Mouse (Mus musculus): ENCODE measurements around the gene Gm10230. TPM values are rescaled to one million over a fixed set of nuclear protein-coding genes. Genes with fewer than 3 reads are reported as not detected.
"Not testable (repeated sequence)": the region's sequence is repeated elsewhere in the genome, so short reads cannot be mapped to it uniquely, and the experiment has no call there.

Gm10230 gene
- polyA plus RNA-seq (2012; rRNA removed), result not detected in 2 replicates

GRCm38 (mm10) chrX:27494782-27495181 lies at the start of gene Gm10230:
Gm10230 (minus strand) TSS chrX:27494882.
- H3K4me1 ChIP-seq (ENCODE audit: control insufficient read depth, insufficient read depth, insufficient read length, low read length); H3K27ac ChIP-seq (ENCODE audit: insufficient read depth, low read depth, low read length); H3K27me3 ChIP-seq (ENCODE audit: control insufficient read depth, insufficient read depth, low read length); H3K36me3 ChIP-seq (ENCODE audit: control insufficient read depth, insufficient read depth, low read length); H3K4me3 ChIP-seq (ENCODE audit: low read depth, low read length): not testable (repeated sequence)
- no CpG with 5 or more reads among the region's 7 CpGs for WGBS

All from small intestine, adult 2 months (tissue).